Mouse (Mus musculus) MEL (cell line): Measurements from ENCODE around the gene Nup205.

Experiments used
- BHLHE40 ChIP-seq: IDR thresholded peaks from 2 replicates; pipeline ENCODE4 v1.6.1; 2012; ENCODE audit warnings: low read depth, mild to moderate bottlenecking, inconsistent platforms, low read length, improper control_type of control experiment, borderline replicate concordance
- CHD1 ChIP-seq: IDR thresholded peaks from 2 replicates; pipeline ENCODE4 v1.6.1; 2012; ENCODE audit warnings: low read depth, mild to moderate bottlenecking, inconsistent platforms, low read length, improper control_type of control experiment
- CTCF ChIP-seq, 3 experiments: IDR thresholded peaks in 2 of 3; conservative IDR thresholded peaks in 1 of 3; 2 replicates each; pipeline ENCODE4 v1.5.1; 2011 to 2012; ENCODE audit warnings: low read length in 3 of 3, low read depth in 2 of 3, mild to moderate bottlenecking in 2 of 3, improper control_type of control experiment in 1 of 3, inconsistent platforms in 1 of 3, mixed read lengths in 1 of 3, moderate library complexity in 1 of 3; ENCODE audit not compliant: control insufficient read depth in 1 of 3, insufficient read depth in 1 of 3, poor library complexity in 1 of 3, severe bottlenecking in 1 of 3
- EP300 ChIP-seq, 2 experiments: IDR thresholded peaks; 2 replicates each; pipeline ENCODE4 v1.6.1; 2011; ENCODE audit warnings: improper control_type of control experiment in 2 of 2, low read length in 2 of 2, low read depth in 1 of 2, mild to moderate bottlenecking in 1 of 2
- HCFC1 ChIP-seq: IDR thresholded peaks from 2 replicates; pipeline ENCODE4 v1.6.1; 2012; ENCODE audit warnings: low read depth, mild to moderate bottlenecking, inconsistent platforms, low read length, improper control_type of control experiment, moderate library complexity
- SIN3A ChIP-seq: IDR thresholded peaks from 2 replicates; pipeline ENCODE4 v1.6.1; 2012; ENCODE audit warnings: low read length, improper control_type of control experiment, inconsistent platforms
- USF1 ChIP-seq: IDR thresholded peaks from 2 replicates; pipeline ENCODE4 v1.6.1; 2014; ENCODE audit warnings: low read depth, mild to moderate bottlenecking, inconsistent platforms, low read length, improper control_type of control experiment, moderate library complexity

GRCm38 (mm10) chr6:35133579-35134488 lies 43.4 kb upstream of the Nup205 start, which contains the start of gene Cnot4:
- peak; percentile 98 for TF ChIP-seq HCFC1
- TF ChIP-seq CHD1, result 0 out of 2 replicates have a peak, but pooled peaks have one; percentile 73
- peak; percentile 86; the same call in 1 of the 2 replicates for TF ChIP-seq BHLHE40
- no peak for TF ChIP-seq CTCF (IDR thresholded peaks at IDR 0.05 in 2 of 3, conservative IDR thresholded peaks at IDR 0.05 in 1 of 3; ENCODE audit: control insufficient read depth in 1 of 3, insufficient read depth in 1 of 3, low read depth in 2 of 3, low read length in 3 of 3, poor library complexity in 1 of 3, severe bottlenecking in 1 of 3)
- peak; percentile 95 for TF ChIP-seq USF1
- peak; percentile 99 for TF ChIP-seq SIN3A
- no peak for TF ChIP-seq EP300 (IDR thresholded peaks at IDR 0.05; ENCODE audit: low read depth in 1 of 2, low read length in 2 of 2)
